Mouse (Mus musculus) liver, postnatal 0 days (tissue): Measurements from ENCODE around the gene Cym.

Source experiments
- CTCF ChIP-seq: sonication (generic); IDR thresholded peaks from 2 replicates; pipeline ENCODE4 v1.5.1; 2016; ENCODE audit warnings: antibody characterized with exemption, low read depth
- EP300 ChIP-seq: IDR thresholded peaks from 2 replicates; pipeline ENCODE4 v1.6.1; 2016; ENCODE audit warnings: antibody characterized with exemption, low read depth, mild to moderate bottlenecking

GRCm38 (mm10) chr3:107256724-107257123 lies 35.2 kb upstream of the Cym start:
- TF ChIP-seq CTCF (no peak), EP300 (no peak)
